Mouse (Mus musculus) CH12.LX (cell line): ENCODE data around the gene Rpn1. TPM values are rescaled to one million over a fixed set of nuclear protein-coding genes. Genes with fewer than 3 reads are reported as not detected.

ENCODE experiments used
- DNase-seq: peaks from one replicate; pipeline ENCODE4 v3.0.0-alpha.2; 2013; ENCODE audit errors: extremely low read depth
- H3K27ac ChIP-seq: 2 replicates; pipeline ENCODE4 v1.5.1; 2012; ENCODE audit warnings: low read depth, mild to moderate bottlenecking, control low read depth, moderate library complexity; ENCODE audit not compliant: insufficient read depth
- H3K27me3 ChIP-seq: replicated peaks from 2 replicates; pipeline ENCODE3; 2012; ENCODE audit warnings: inconsistent platforms
- H3K36me3 ChIP-seq, 2 experiments: replicated peaks in 1 of 2; 2 replicates each; pipeline versions ENCODE3 to v1.6.1; 2012; ENCODE audit warnings: inconsistent platforms in 1 of 2, low read length in 1 of 2, mild to moderate bottlenecking in 1 of 2, mixed read lengths in 1 of 2, moderate library complexity in 1 of 2; ENCODE audit not compliant: control insufficient read depth in 1 of 2, insufficient read depth in 1 of 2
- H3K4me1 ChIP-seq, 2 experiments: 2 replicates each; pipeline ENCODE4 v1.6.1; 2012; ENCODE audit warnings: inconsistent platforms in 1 of 2, moderate library complexity in 1 of 2; ENCODE audit not compliant: insufficient read depth in 2 of 2, control insufficient read depth in 1 of 2
- H3K4me2 ChIP-seq: 2 replicates; pipeline ENCODE4 v1.6.1; 2012; ENCODE audit warnings: low read depth, mild to moderate bottlenecking, control low read depth; ENCODE audit not compliant: poor library complexity, insufficient read depth, severe bottlenecking
- H3K4me3 ChIP-seq, 3 experiments: fragments of 150-350 bp in 1 of 3; sonication (generic) in 1 of 3; replicated peaks in 1 of 3; 2 replicates each; pipeline versions ENCODE3 to v1.5.1; 2011 to 2012; ENCODE audit warnings: low read depth in 2 of 3, low read length in 2 of 3, mild to moderate bottlenecking in 2 of 3, moderate library complexity in 2 of 3, control low read depth in 1 of 3, improper control_type of control experiment in 1 of 3, inconsistent platforms in 1 of 3, mixed read lengths in 1 of 3; ENCODE audit not compliant: poor library complexity in 1 of 3
- H3K79me2 ChIP-seq: replicated peaks from 2 replicates; pipeline ENCODE4 v1.6.1; 2012; ENCODE audit warnings: mild to moderate bottlenecking, moderate library complexity; ENCODE audit not compliant: control insufficient read depth, poor library complexity, insufficient read depth, severe bottlenecking; ENCODE audit errors: extremely low read depth
- H3K9ac ChIP-seq: 2 replicates; pipeline ENCODE4 v1.6.1; 2012; ENCODE audit warnings: low read depth, mild to moderate bottlenecking, control low read depth, moderate library complexity; ENCODE audit not compliant: insufficient read depth
- H3K9me3 ChIP-seq: replicated peaks from 2 replicates; pipeline ENCODE3; 2012; ENCODE audit warnings: low read length, inconsistent platforms, mixed read lengths
- CHD1 ChIP-seq: IDR thresholded peaks from 2 replicates; pipeline ENCODE4 v1.6.1; 2012; ENCODE audit warnings: low read depth, low read length, improper control_type of control experiment, inconsistent platforms
- CHD2 ChIP-seq: IDR thresholded peaks from 2 replicates; pipeline ENCODE4 v1.6.1; 2011; ENCODE audit warnings: low read length, improper control_type of control experiment
- ETS1 ChIP-seq: conservative IDR thresholded peaks from 2 replicates; pipeline ENCODE4 v1.6.1; 2012; ENCODE audit warnings: low read depth, mild to moderate bottlenecking, inconsistent platforms, low read length, improper control_type of control experiment, moderate library complexity
- KAT2A ChIP-seq: IDR thresholded peaks from 2 replicates; pipeline ENCODE4 v1.6.1; 2012; ENCODE audit warnings: low read length, improper control_type of control experiment, inconsistent platforms; ENCODE audit not compliant: insufficient replicate concordance
- MAFK ChIP-seq: IDR thresholded peaks from 2 replicates; pipeline ENCODE4 v1.6.1; 2011; ENCODE audit warnings: low read length, improper control_type of control experiment; ENCODE audit not compliant: insufficient replicate concordance
- MAX ChIP-seq: IDR thresholded peaks from 2 replicates; pipeline ENCODE4 v1.6.1; 2011; ENCODE audit warnings: low read length, improper control_type of control experiment
- MAZ ChIP-seq: IDR thresholded peaks from 2 replicates; pipeline ENCODE4 v1.6.1; 2012; ENCODE audit warnings: low read depth, mild to moderate bottlenecking, inconsistent platforms, low read length, improper control_type of control experiment, moderate library complexity
- MEF2A ChIP-seq: IDR thresholded peaks from 2 replicates; pipeline ENCODE4 v1.6.1; 2014; ENCODE audit warnings: low read depth, mild to moderate bottlenecking, inconsistent platforms, low read length, improper control_type of control experiment, borderline replicate concordance
- MYC ChIP-seq: IDR thresholded peaks from 2 replicates; pipeline ENCODE4 v1.6.1; 2011; ENCODE audit warnings: low read depth, mild to moderate bottlenecking, improper control_type of control experiment, low read length
- NELFE ChIP-seq: IDR thresholded peaks from 2 replicates; pipeline ENCODE4 v1.6.1; 2011; ENCODE audit warnings: low read depth, low read length, improper control_type of control experiment
- NRF1 ChIP-seq: IDR thresholded peaks from 2 replicates; pipeline ENCODE4 v1.6.1; 2014; ENCODE audit warnings: low read depth, mild to moderate bottlenecking, inconsistent platforms, low read length, improper control_type of control experiment, moderate library complexity
- PAX5 ChIP-seq: IDR thresholded peaks from 2 replicates; pipeline ENCODE4 v1.6.1; 2012; ENCODE audit warnings: low read length, inconsistent platforms, mixed read lengths
- POLR2A ChIP-seq: IDR thresholded peaks from 2 replicates; pipeline ENCODE4 v1.6.1; 2011; ENCODE audit warnings: low read depth, mild to moderate bottlenecking, improper control_type of control experiment, low read length
- RAD21 ChIP-seq: IDR thresholded peaks from 2 replicates; pipeline ENCODE4 v1.6.1; 2011; ENCODE audit warnings: low read depth, mild to moderate bottlenecking, low read length, improper control_type of control experiment, moderate library complexity
- RCOR1 ChIP-seq: conservative IDR thresholded peaks from 2 replicates; pipeline ENCODE4 v1.6.1; 2012; ENCODE audit warnings: low read depth, mild to moderate bottlenecking, inconsistent platforms, low read length, improper control_type of control experiment
- SIN3A ChIP-seq: IDR thresholded peaks from 2 replicates; pipeline ENCODE4 v1.6.1; 2012; ENCODE audit warnings: low read length, improper control_type of control experiment, inconsistent platforms
- TBP ChIP-seq: conservative IDR thresholded peaks from 2 replicates; pipeline ENCODE4 v1.6.1; 2011; ENCODE audit warnings: low read depth, low read length, improper control_type of control experiment
- UBTF ChIP-seq: IDR thresholded peaks from 2 replicates; pipeline ENCODE4 v1.6.1; 2012; ENCODE audit warnings: low read depth, mild to moderate bottlenecking, inconsistent platforms, low read length, improper control_type of control experiment, moderate library complexity
- USF1 ChIP-seq: IDR thresholded peaks from 2 replicates; pipeline ENCODE4 v1.6.1; 2014; ENCODE audit warnings: low read depth, mild to moderate bottlenecking, inconsistent platforms, low read length, improper control_type of control experiment
- ZC3H11A ChIP-seq: IDR thresholded peaks from 2 replicates; pipeline ENCODE4 v1.6.1; 2012; ENCODE audit warnings: low read depth, mild to moderate bottlenecking, inconsistent platforms, low read length, improper control_type of control experiment
- ZMIZ1 ChIP-seq: IDR thresholded peaks from 2 replicates; pipeline ENCODE4 v1.6.1; 2012; ENCODE audit warnings: low read depth, mild to moderate bottlenecking, inconsistent platforms, low read length, improper control_type of control experiment
- ZNF384 ChIP-seq: IDR thresholded peaks from 2 replicates; pipeline ENCODE4 v1.6.1; 2012; ENCODE audit warnings: low read depth, low read length, improper control_type of control experiment, inconsistent platforms
- dilution Hi-C: fragments of 300-500 bp; cut with MboI; formaldehyde crosslinking; loops from 2 replicates; pipeline ENCODE4 v1.14.3; 2020; ENCODE audit warnings: low sequenced_read_pairs; ENCODE audit not compliant: extremely low pct_unique_long_range_greater_than_20kb, extremely low pct_ligation_motif_present
- in situ Hi-C: fragments of 300-500 bp; cut with MboI; formaldehyde crosslinking; loops from 3 replicates; pipeline ENCODE4 v1.14.3; 2019; ENCODE audit warnings: low sequenced_read_pairs, low pct_ligation_motif_present, low pct_unique_long_range_greater_than_20kb, mixed read lengths
- polyA plus RNA-seq: library from polyadenylated mRNA; unstranded; fragments of >175 nt; gene quantifications from 2 replicates; pipeline ENCODE4 v1.2.1, GENCODE M21; 2012; ENCODE audit warnings: low read depth; ENCODE audit not compliant: insufficient read length
- total RNA-seq, 2 experiments: library from RNA; depleted of rRNA; stranded (reverse); fragments of 300-350 nt in 1 of 2; fragments of >200 nt in 1 of 2; gene quantifications; 2 replicates each; pipeline ENCODE4 v1.2.3; 2012 to 2014

The Rpn1 gene
- total and polyA plus RNA-seq, 3 experiments, result 260 to 366 (median 339) TPM

GRCm38 (mm10) chr6:88088971-88089370 is 4.7 kb downstream of the Rpn1 start:
- no peak overlapping the region for H3K4me3 ChIP-seq
- H3K36me3 ChIP-seq, result peaks cover 42 to 69% of the 10 kb centered on the region in 2 experiments
- H3K27me3 ChIP-seq, result no peaks in the 10 kb centered on the region
- dilution Hi-C loops, result no loop called here
- no peak overlapping the region for H3K27ac ChIP-seq
- in situ Hi-C loops, result loop anchor here (25.0 kb wide), 1 partner anchor 177 kb away; the partner anchor contains the start of gene Hmces
- TF ChIP-seq RAD21, result no peak
- TF ChIP-seq USF1, result no peak
- no peak for TF ChIP-seq POLR2A
- no peak for TF ChIP-seq MAFK
- no peak for TF ChIP-seq NRF1
- TF ChIP-seq UBTF, result no peak
- TF ChIP-seq NELFE, result no peak
- no peak for TF ChIP-seq CHD2
- TF ChIP-seq ZNF384, result no peak
- no peak for DNase-seq
- no peak overlapping the region for H3K9ac ChIP-seq
- H3K79me2 ChIP-seq, result peaks cover 57% of the 10 kb centered on the region
- H3K4me2 ChIP-seq, result no peak overlapping the region
- H3K9me3 ChIP-seq, result no peaks in the 10 kb centered on the region
- peaks cover 7 to 26% of the 10 kb centered on the region in 2 experiments; a peak in 3 of 4 replicates for H3K4me1 ChIP-seq

DNA sequence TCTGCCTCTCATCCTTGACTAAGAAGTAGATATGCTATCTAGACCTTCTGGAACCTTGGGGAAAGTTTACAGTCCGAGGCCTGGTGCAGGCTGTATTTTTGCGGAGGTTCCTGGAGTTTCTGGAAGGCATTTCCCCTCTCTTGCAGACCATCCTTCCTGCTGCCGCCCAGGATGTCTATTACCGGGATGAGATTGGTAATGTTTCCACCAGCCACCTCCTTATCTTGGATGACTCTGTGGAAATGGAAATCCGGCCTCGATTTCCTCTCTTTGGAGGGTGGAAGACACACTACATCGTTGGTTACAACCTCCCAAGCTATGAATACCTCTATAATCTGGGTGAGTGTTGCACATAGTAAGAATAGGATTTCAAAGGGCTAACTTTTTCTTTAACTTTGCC is 11.1 kb downstream of the Rpn1 start:
- peaks cover 10% of the 10 kb centered on the region for H3K79me2 ChIP-seq
- H3K36me3 ChIP-seq, result peaks cover 71 to 95% of the 10 kb centered on the region in 2 experiments
- no peak overlapping the region for H3K4me3 ChIP-seq
- H3K9me3 ChIP-seq, result no peaks in the 10 kb centered on the region
- H3K4me1 ChIP-seq, result no peaks in the 10 kb centered on the region
- no peak overlapping the region for H3K27ac ChIP-seq
- no peak overlapping the region for H3K4me2 ChIP-seq
- no peak for TF ChIP-seq MAZ
- TF ChIP-seq NRF1, result no peak
- no peak for TF ChIP-seq MAFK
- TF ChIP-seq RCOR1, result no peak
- no peak for TF ChIP-seq PAX5
- no peak for TF ChIP-seq MAX
- TF ChIP-seq ZC3H11A, result no peak
- TF ChIP-seq NELFE, result no peak
- TF ChIP-seq ETS1, result no peak
- TF ChIP-seq TBP, result no peak
- TF ChIP-seq CHD1, result no peak
- TF ChIP-seq UBTF, result no peak
- no peak for TF ChIP-seq MYC
- TF ChIP-seq MEF2A, result no peak
- TF ChIP-seq POLR2A, result no peak
- no peak for TF ChIP-seq ZMIZ1
- no peak for TF ChIP-seq SIN3A
- no peak for TF ChIP-seq KAT2A
- DNase-seq, result no peak
- dilution Hi-C loops (no loop called here), in situ Hi-C loops (loop anchor here (25.0 kb wide), 1 partner anchor 183 kb away; the partner anchor contains the start of gene Hmces)
- no peaks in the 10 kb centered on the region for H3K27me3 ChIP-seq
- no peak overlapping the region for H3K9ac ChIP-seq
